Mouse (Mus musculus): ENCODE data around the gene Samhd1. TPM values are rescaled to one million over a fixed set of nuclear protein-coding genes. Genes with fewer than 3 reads are reported as not detected.

Gene Samhd1
- total RNA-seq, 1 experiment, result 25.7 TPM

GRCm38 (mm10) chr2:157132686-157133540 is 2.2 kb downstream of the Samhd1 start:
- TF ChIP-seq HCFC1 (IDR thresholded peaks at IDR 0.05; ENCODE audit: borderline replicate concordance, insufficient read depth, low read length) (no peak), CHD2 (IDR thresholded peaks at IDR 0.05; ENCODE audit: low read depth, low read length) (no peak), ZNF384 (IDR thresholded peaks at IDR 0.05; ENCODE audit: low read depth, low read length) (no peak), MAFK (IDR thresholded peaks at IDR 0.05; ENCODE audit: insufficient read depth, low read depth, low read length) (no peak)
- Histone ChIP-seq H3K27ac (ENCODE audit: insufficient read depth, low read depth, low read length, poor library complexity, severe bottlenecking) (no peak overlapping the region), H3K4me1 (ENCODE audit: control insufficient read depth in 2 of 2, insufficient read depth in 2 of 2, low read length in 2 of 2, poor library complexity in 1 of 2) (no peaks in the 10 kb centered on the region; a peak in 1 of 4 replicates), H3K9me3 (ENCODE audit: control insufficient read depth, insufficient read depth, low read depth, low read length) (no peaks in the 10 kb centered on the region), H3K9ac (ENCODE audit: insufficient read depth, low read depth, low read length, poor library complexity, severe bottlenecking) (no peak overlapping the region), H3K36me3 (ENCODE audit: control insufficient read depth, insufficient read depth, low read length, poor library complexity, severe bottlenecking) (no peaks in the 10 kb centered on the region), H3K4me3 (ENCODE audit: insufficient read depth in 1 of 2, low read depth in 1 of 2, low read length in 2 of 2, poor library complexity in 1 of 2, severe bottlenecking in 1 of 2) (no peak overlapping the region)
- no peak for DNase-seq (ENCODE audit: low read depth, low spot score)
- in situ Hi-C loops (cut with MboI; ENCODE audit: low sequenced_read_pairs in 2 of 2, unreplicated experiment in 2 of 2), result no loop called here

GRCm38 (mm10) chr2:157132086-157132485 is 3.0 kb downstream of the Samhd1 start:
- TF ChIP-seq HCFC1 (IDR thresholded peaks at IDR 0.05; ENCODE audit: borderline replicate concordance, insufficient read depth, low read length) (no peak), ZC3H11A (IDR thresholded peaks at IDR 0.05; ENCODE audit: borderline replicate concordance, low read depth, low read length) (no peak), MAFK (IDR thresholded peaks at IDR 0.05; ENCODE audit: insufficient read depth, low read depth, low read length) (no peak), CHD2 (IDR thresholded peaks at IDR 0.05; ENCODE audit: low read depth, low read length) (no peak), ZNF384 (IDR thresholded peaks at IDR 0.05; ENCODE audit: low read depth, low read length) (no peak)
- DNase-seq (ENCODE audit: low read depth, low spot score), result no peak
- Histone ChIP-seq H3K4me1 (ENCODE audit: control insufficient read depth in 2 of 2, insufficient read depth in 2 of 2, low read length in 2 of 2, poor library complexity in 1 of 2) (no peaks in the 10 kb centered on the region; a peak in 1 of 4 replicates), H3K36me3 (ENCODE audit: control insufficient read depth, insufficient read depth, low read length, poor library complexity, severe bottlenecking) (no peaks in the 10 kb centered on the region), H3K9ac (ENCODE audit: insufficient read depth, low read depth, low read length, poor library complexity, severe bottlenecking) (no peak overlapping the region), H3K4me3 (ENCODE audit: insufficient read depth in 1 of 2, low read depth in 1 of 2, low read length in 2 of 2, poor library complexity in 1 of 2, severe bottlenecking in 1 of 2) (no peak overlapping the region), H3K9me3 (ENCODE audit: control insufficient read depth, insufficient read depth, low read depth, low read length) (no peaks in the 10 kb centered on the region), H3K27ac (ENCODE audit: insufficient read depth, low read depth, low read length, poor library complexity, severe bottlenecking) (no peak overlapping the region)
- in situ Hi-C loops (cut with MboI; ENCODE audit: low sequenced_read_pairs in 2 of 2, unreplicated experiment in 2 of 2), result no loop called here

- H3K4me1 ChIP-seq (ENCODE audit: control insufficient read depth in 2 of 2, insufficient read depth in 2 of 2, low read length in 2 of 2, poor library complexity in 1 of 2), result no peaks in the 10 kb centered on the region; a peak in 1 of 4 replicates
- no peak overlapping the region for H3K4me3 ChIP-seq (ENCODE audit: insufficient read depth in 1 of 2, low read depth in 1 of 2, low read length in 2 of 2, poor library complexity in 1 of 2, severe bottlenecking in 1 of 2)
- in situ Hi-C loops (cut with MboI; ENCODE audit: low sequenced_read_pairs in 2 of 2, unreplicated experiment in 2 of 2), result no loop called here
- no peak for DNase-seq (ENCODE audit: low read depth, low spot score)
- no peaks in the 10 kb centered on the region for H3K9me3 ChIP-seq (ENCODE audit: control insufficient read depth, insufficient read depth, low read depth, low read length)
- H3K9ac ChIP-seq (ENCODE audit: insufficient read depth, low read depth, low read length, poor library complexity, severe bottlenecking), result no peak overlapping the region
- H3K27ac ChIP-seq (ENCODE audit: insufficient read depth, low read depth, low read length, poor library complexity, severe bottlenecking), result no peak overlapping the region
- H3K36me3 ChIP-seq (ENCODE audit: control insufficient read depth, insufficient read depth, low read length, poor library complexity, severe bottlenecking), result no peaks in the 10 kb centered on the region; the same call in 1 of the 2 replicates
- TF ChIP-seq CHD2 (IDR thresholded peaks at IDR 0.05; ENCODE audit: low read depth, low read length) (no peak), MAFK (IDR thresholded peaks at IDR 0.05; ENCODE audit: insufficient read depth, low read depth, low read length) (no peak), ZNF384 (IDR thresholded peaks at IDR 0.05; ENCODE audit: low read depth, low read length) (no peak), HCFC1 (IDR thresholded peaks at IDR 0.05; ENCODE audit: borderline replicate concordance, insufficient read depth, low read length) (no peak), ZC3H11A (IDR thresholded peaks at IDR 0.05; ENCODE audit: borderline replicate concordance, low read depth, low read length) (no peak)
These were observed 4.1 kb downstream of the Samhd1 start for GRCm38 (mm10) chr2:157130813-157131514.

GRCm38 (mm10) chr2:157129601-157130164 is 5.4 kb downstream of the Samhd1 start:
- no peaks in the 10 kb centered on the region; a peak in 1 of 4 replicates for H3K4me1 ChIP-seq (ENCODE audit: control insufficient read depth in 2 of 2, insufficient read depth in 2 of 2, low read length in 2 of 2, poor library complexity in 1 of 2)
- TF ChIP-seq ZNF384 (IDR thresholded peaks at IDR 0.05; ENCODE audit: low read depth, low read length) (no peak), HCFC1 (IDR thresholded peaks at IDR 0.05; ENCODE audit: borderline replicate concordance, insufficient read depth, low read length) (no peak), MAFK (IDR thresholded peaks at IDR 0.05; ENCODE audit: insufficient read depth, low read depth, low read length) (no peak), ZC3H11A (IDR thresholded peaks at IDR 0.05; ENCODE audit: borderline replicate concordance, low read depth, low read length) (no peak), CHD2 (IDR thresholded peaks at IDR 0.05; ENCODE audit: low read depth, low read length) (no peak)
- H3K9ac ChIP-seq (ENCODE audit: insufficient read depth, low read depth, low read length, poor library complexity, severe bottlenecking), result no peak overlapping the region
- H3K27ac ChIP-seq (ENCODE audit: insufficient read depth, low read depth, low read length, poor library complexity, severe bottlenecking), result no peak overlapping the region
- H3K36me3 ChIP-seq (ENCODE audit: control insufficient read depth, insufficient read depth, low read length, poor library complexity, severe bottlenecking), result no peaks in the 10 kb centered on the region; the same call in 1 of the 2 replicates
- H3K4me3 ChIP-seq (ENCODE audit: insufficient read depth in 1 of 2, low read depth in 1 of 2, low read length in 2 of 2, poor library complexity in 1 of 2, severe bottlenecking in 1 of 2), result no peak overlapping the region
- no peaks in the 10 kb centered on the region for H3K9me3 ChIP-seq (ENCODE audit: control insufficient read depth, insufficient read depth, low read depth, low read length)
- no peak for DNase-seq (ENCODE audit: low read depth, low spot score)
- in situ Hi-C loops (cut with MboI; ENCODE audit: low sequenced_read_pairs in 2 of 2, unreplicated experiment in 2 of 2), result no loop called here
